Mouse (Mus musculus): Measurements from ENCODE around the gene Kif16b. TPM values are rescaled to one million over a fixed set of nuclear protein-coding genes. Genes with fewer than 3 reads are reported as not detected.

The Kif16b gene
- polyA plus RNA-seq, 1 experiment from 2014 or later: 6.7 TPM

DNA sequence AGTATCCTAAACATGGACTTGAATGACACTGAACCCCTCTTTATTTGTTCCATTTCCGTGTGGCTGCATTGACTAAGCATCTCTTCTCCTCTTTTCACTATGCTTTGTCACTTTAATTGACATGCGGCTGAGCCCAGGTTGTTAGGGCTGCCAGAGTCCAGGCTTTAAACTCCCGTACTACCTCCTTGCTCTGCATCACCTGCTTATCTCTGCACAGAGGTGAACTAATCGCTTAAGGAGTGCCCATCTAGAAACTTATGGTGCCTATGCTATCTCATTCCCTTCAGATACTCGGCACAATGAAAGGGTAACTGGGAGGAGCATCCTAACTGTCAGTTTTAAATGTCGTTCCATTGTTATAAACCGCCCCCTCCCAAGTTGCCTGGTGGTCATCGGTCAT is 331.6 kb downstream of the Kif16b start:
- Histone ChIP-seq H3K4me1 (replicated peaks; ENCODE audit: control insufficient read depth, insufficient read depth, low read length) (no peaks in the 10 kb centered on the region), H3K4me3 (ENCODE audit: low read depth, low read length) (no peak overlapping the region), H3K36me3 (ENCODE audit: control insufficient read depth, insufficient read depth, low read length) (no peaks in the 10 kb centered on the region), H3K9ac (ENCODE audit: low read depth, low read length) (no peak overlapping the region), H3K27me3 (replicated peaks; ENCODE audit: control insufficient read depth, insufficient read depth, low read length) (no peaks in the 10 kb centered on the region), H3K27ac (ENCODE audit: low read depth, low read length) (no peak overlapping the region), H3K9me3 (ENCODE audit: control insufficient read depth, low read length) (no peaks in the 10 kb centered on the region), H3K4me2 (no peak overlapping the region)
- no peak for DNase-seq (ENCODE audit: low spot score)
- ATAC-seq (replicated peaks; ENCODE audit: low FRiP score): no peak
- WGBS: 70% methylated on average over 8 of the region's 8 CpGs

Other genes with a start within 250 kb of the Kif16b start
- gene Snrpb2, start 161.5 kb upstream of the Kif16b start, polyA plus RNA-seq (2014; fragmentation: Nextera tagmentation; extraction: Ambion mirVana): 93.0 and 108 TPM in 2 replicates
- 0.71 and 1.4 TPM in 2 replicates for gene Otor, start 176.9 kb upstream of the Kif16b start, polyA plus RNA-seq (2014; fragmentation: Nextera tagmentation; extraction: Ambion mirVana)

All from liver, embryonic 11.5 days (tissue).